Mouse (Mus musculus) kidney, adult 2 months (tissue): ENCODE data around the gene Svop. TPM values are rescaled to one million over a fixed set of nuclear protein-coding genes. Genes with fewer than 3 reads are reported as not detected.

Experiments
- DNase-seq: peaks from one replicate; pipeline ENCODE4 v3.0.0; 2021
- H3K27ac ChIP-seq: fragments of 200-500 bp; 2 replicates; pipeline ENCODE4 v1.5.1; 2012; ENCODE audit warnings: low read depth, low read length, control low read depth, inconsistent platforms; ENCODE audit not compliant: insufficient read depth
- H3K27me3 ChIP-seq: fragments of 200-500 bp; replicated peaks from 2 replicates; pipeline ENCODE4 v1.6.1; 2012; ENCODE audit warnings: mild to moderate bottlenecking, moderate library complexity, low read length, inconsistent platforms; ENCODE audit not compliant: control insufficient read depth, insufficient read depth
- H3K36me3 ChIP-seq: fragments of 200-500 bp; 2 replicates; pipeline ENCODE4 v1.6.1; 2012; ENCODE audit warnings: mild to moderate bottlenecking, moderate library complexity, low read length, inconsistent platforms; ENCODE audit not compliant: control insufficient read depth, insufficient read depth
- H3K4me1 ChIP-seq: fragments of 200-500 bp; 2 replicates; pipeline ENCODE4 v1.6.1; 2011; ENCODE audit warnings: low read length; ENCODE audit not compliant: control insufficient read depth, insufficient read depth
- H3K4me3 ChIP-seq: fragments of 200-500 bp; 2 replicates; pipeline ENCODE4 v1.5.1; 2011; ENCODE audit warnings: mild to moderate bottlenecking, low read depth, low read length, control low read depth; ENCODE audit not compliant: insufficient read depth
- CTCF ChIP-seq: fragments of 200-500 bp; conservative IDR thresholded peaks from 2 replicates; pipeline ENCODE4 v1.5.1; 2011; ENCODE audit warnings: low read depth, mild to moderate bottlenecking, control low read depth, low read length, moderate library complexity, mixed read lengths; ENCODE audit not compliant: insufficient read depth, insufficient read length
- POLR2A ChIP-seq: fragments of 200-500 bp; IDR thresholded peaks from one replicate; pipeline ENCODE4 v1.6.1; 2011; ENCODE audit warnings: low read depth, low read length, control low read depth
- WGBS: fragments of 180-500 bp; shearing (Covaris S2); methylation state at CpG from one replicate; pipeline ENCODE4 v1.1.7; 2018; 5-methylcytosine and 5-hydroxymethylcytosine counted together
- polyA plus RNA-seq: library from polyadenylated mRNA; depleted of rRNA; stranded (reverse); fragments of >200 nt; gene quantifications from 2 replicates; pipeline ENCODE4 v1.2.3, GENCODE M21; 2012

Svop gene
- polyA plus RNA-seq, 1 experiment = 0.45 TPM

GRCm38 (mm10) chr5:114030652-114031051, 60.7 kb downstream of the Svop start:
- Histone ChIP-seq H3K4me1 (peaks cover 25% of the 10 kb centered on the region), H3K4me3 (no peak overlapping the region), H3K27me3 (no peaks in the 10 kb centered on the region), H3K27ac (no peak overlapping the region), H3K36me3 (no peaks in the 10 kb centered on the region)
- 84% methylated on average over 12 of the region's 12 CpGs for WGBS
- no peak for DNase-seq
- no peak for TF ChIP-seq POLR2A
- 0 out of 2 replicates have a peak, but pooled peaks have one; percentile 9 for TF ChIP-seq CTCF

- Histone ChIP-seq H3K4me1 (peaks cover 11% of the 10 kb centered on the region; the same call in 1 of the 2 replicates), H3K4me3 (no peak overlapping the region), H3K27me3 (no peaks in the 10 kb centered on the region), H3K27ac (no peak overlapping the region), H3K36me3 (no peaks in the 10 kb centered on the region)
- DNase-seq = peak; percentile 96
- TF ChIP-seq CTCF (peak; percentile 37), POLR2A (peak; percentile 6)
- WGBS = 56% methylated on average over 12 of the region's 12 CpGs
These were observed 63.3 kb downstream of the Svop start for GRCm38 (mm10) chr5:114028111-114028510.

- 65% methylated on average over 12 of the region's 12 CpGs for WGBS
- H3K27ac ChIP-seq = no peak overlapping the region
- no peak overlapping the region for H3K4me3 ChIP-seq
- H3K36me3 ChIP-seq = no peaks in the 10 kb centered on the region
- peak; percentile 55 for DNase-seq
- TF ChIP-seq CTCF (no peak), POLR2A (peak; percentile 2)
- no peaks in the 10 kb centered on the region for H3K27me3 ChIP-seq
- peaks cover 11% of the 10 kb centered on the region; the same call in 1 of the 2 replicates for H3K4me1 ChIP-seq
These were observed 64.0 kb downstream of the Svop start for GRCm38 (mm10) chr5:114027217-114027944.

- 10% methylated on average over 10 of the region's 10 CpGs for WGBS
These were observed 66.5 kb downstream of the Svop start for GRCm38 (mm10) chr5:114024885-114025284.

GRCm38 (mm10) chr5:114024390-114024789, 67.0 kb downstream of the Svop start:
- Histone ChIP-seq H3K27ac (no peak overlapping the region), H3K27me3 (no peaks in the 10 kb centered on the region), H3K36me3 (no peaks in the 10 kb centered on the region), H3K4me1 (peaks cover 11% of the 10 kb centered on the region; the same call in 1 of the 2 replicates), H3K4me3 (no peak overlapping the region)
- no peak for TF ChIP-seq POLR2A
- no peak for TF ChIP-seq CTCF
- no peak for DNase-seq
- WGBS = 63% methylated on average over 6 of the region's 6 CpGs

More at GRCm38 (mm10) chr5:114024885-114025284, 66.5 kb downstream of the Svop start:
- Histone ChIP-seq H3K27ac (no peak overlapping the region), H3K4me3 (no peak overlapping the region), H3K27me3 (no peaks in the 10 kb centered on the region), H3K36me3 (no peaks in the 10 kb centered on the region), H3K4me1 (peaks cover 11% of the 10 kb centered on the region; the same call in 1 of the 2 replicates)
- TF ChIP-seq CTCF = no peak
- TF ChIP-seq POLR2A = no peak
- no peak for DNase-seq

GRCm38 (mm10) chr5:114015121-114015520, 76.2 kb downstream of the Svop start:
- Histone ChIP-seq H3K36me3 (peaks cover 2% of the 10 kb centered on the region; the same call in 1 of the 2 replicates), H3K4me1 (no peaks in the 10 kb centered on the region), H3K27me3 (no peaks in the 10 kb centered on the region), H3K27ac (no peak overlapping the region), H3K4me3 (no peak overlapping the region)
- no peak for DNase-seq
- WGBS = 62% methylated on average over 7 of the region's 7 CpGs
- no peak for TF ChIP-seq CTCF
- TF ChIP-seq POLR2A = no peak

- peak; percentile 79 for DNase-seq
- Histone ChIP-seq H3K27ac (peak overlapping the region; percentile 58; the same call in 1 of the 2 replicates), H3K36me3 (peaks cover 2% of the 10 kb centered on the region; the same call in 1 of the 2 replicates), H3K4me3 (no peak overlapping the region), H3K27me3 (no peaks in the 10 kb centered on the region), H3K4me1 (peaks cover 4% of the 10 kb centered on the region; the same call in 1 of the 2 replicates)
- WGBS = 47% methylated on average over 4 of the region's 4 CpGs
- TF ChIP-seq POLR2A (no peak), CTCF (no peak)
These were observed 82.3 kb downstream of the Svop start for GRCm38 (mm10) chr5:114009049-114009448.
